Mouse (Mus musculus): ENCODE results near the gene Cab39.

GRCm38 (mm10) chr1:85746511-85746910, 46.7 kb upstream of the Cab39 start:
- TF ChIP-seq CTCF (IDR thresholded peaks at IDR 0.05), result no peak
- no peak for TF ChIP-seq EP300 (IDR thresholded peaks at IDR 0.05)

All from lung, postnatal 0 days (tissue).